Mouse (Mus musculus): ENCODE results near the gene Tmem35b.
"Not testable (repeated sequence)": the region's sequence is repeated elsewhere in the genome, so short reads cannot be mapped to it uniquely, and the experiment has no call there.

Tmem35b gene

GRCm38 (mm10) chr4:127123391-127123790 lies at the start of gene Tmem35b:
Gene Tmem35b (plus strand): TSS chr4:127123691.
- no peak for DNase-seq (ENCODE audit: low spot score in 2 of 2)

GRCm38 (mm10) chr4:127074915-127075314 lies 48.6 kb upstream of the Tmem35b start:
- DNase-seq (ENCODE audit: low spot score in 2 of 2): no peak

GRCm38 (mm10) chr4:127076875-127077548 lies 46.5 kb upstream of the Tmem35b start, which contains the start of gene Zmym6:
Gene Zmym6 (plus strand): TSS chr4:127077383.
- peak; percentile 96 for DNase-seq (ENCODE audit: low spot score in 2 of 2)

- no peak for DNase-seq (ENCODE audit: low spot score in 2 of 2)
Measured at GRCm38 (mm10) chr4:127080806-127081205, 42.7 kb upstream of the Tmem35b start.

GRCm38 (mm10) chr4:127083131-127083530 lies 40.4 kb upstream of the Tmem35b start:
- DNase-seq (ENCODE audit: low spot score in 2 of 2): no peak

GRCm38 (mm10) chr4:127085761-127086160 lies 37.7 kb upstream of the Tmem35b start:
- DNase-seq (ENCODE audit: low spot score in 2 of 2): no peak

- no peak for DNase-seq (ENCODE audit: low spot score in 2 of 2)
Measured at GRCm38 (mm10) chr4:127091188-127091587, 32.3 kb upstream of the Tmem35b start.

GRCm38 (mm10) chr4:127095090-127095489 lies 28.4 kb upstream of the Tmem35b start:
- DNase-seq (ENCODE audit: low spot score in 2 of 2): no peak

GRCm38 (mm10) chr4:127099552-127099951 lies 23.9 kb upstream of the Tmem35b start:
- DNase-seq (ENCODE audit: low spot score in 2 of 2): not testable (repeated sequence)

GRCm38 (mm10) chr4:127107566-127107965 lies 15.9 kb upstream of the Tmem35b start:
- DNase-seq (ENCODE audit: low spot score in 2 of 2): no peak

- DNase-seq (ENCODE audit: low spot score in 2 of 2): no peak
Measured at GRCm38 (mm10) chr4:127110570-127110969, 12.9 kb upstream of the Tmem35b start.

- DNase-seq (ENCODE audit: low spot score in 2 of 2): no peak
Measured at GRCm38 (mm10) chr4:127124331-127124730, 840 bp downstream of the Tmem35b start.

- DNase-seq (ENCODE audit: low spot score in 2 of 2): peak; percentile 75 to 79
Measured at GRCm38 (mm10) chr4:127125834-127126463, 2.5 kb downstream of the Tmem35b start.

GRCm38 (mm10) chr4:127134687-127135086 lies 11.2 kb downstream of the Tmem35b start:
- no peak for DNase-seq (ENCODE audit: low spot score in 2 of 2)

GRCm38 (mm10) chr4:127137591-127137990 lies 14.1 kb downstream of the Tmem35b start:
- DNase-seq (ENCODE audit: low spot score in 2 of 2): no peak

GRCm38 (mm10) chr4:127138486-127138885 lies 15.0 kb downstream of the Tmem35b start:
- no peak for DNase-seq (ENCODE audit: low spot score in 2 of 2)

- DNase-seq (ENCODE audit: low spot score in 2 of 2): no peak
Measured at GRCm38 (mm10) chr4:127150031-127150430, 26.5 kb downstream of the Tmem35b start.

GRCm38 (mm10) chr4:127153345-127153744 lies 29.9 kb downstream of the Tmem35b start:
- no peak for DNase-seq (ENCODE audit: low spot score in 2 of 2)

- no peak for DNase-seq (ENCODE audit: low spot score in 2 of 2)
Measured at GRCm38 (mm10) chr4:127155757-127156156, 32.3 kb downstream of the Tmem35b start.

GRCm38 (mm10) chr4:127157746-127158145 lies 34.3 kb downstream of the Tmem35b start:
- no peak for DNase-seq (ENCODE audit: low spot score in 2 of 2)

- DNase-seq (ENCODE audit: low spot score in 2 of 2): no peak
Measured at GRCm38 (mm10) chr4:127163926-127164325, 40.4 kb downstream of the Tmem35b start.

- no peak for DNase-seq (ENCODE audit: low spot score in 2 of 2)
Measured at GRCm38 (mm10) chr4:127167096-127167495, 43.6 kb downstream of the Tmem35b start.

- DNase-seq (ENCODE audit: low spot score in 2 of 2): no peak
Measured at GRCm38 (mm10) chr4:127167731-127168130, 44.2 kb downstream of the Tmem35b start.

All from heart, adult 9 months (tissue).